Comparison of ENCODE assay signal across 8 mouse cellular contexts in genomic region chr5:73071319-73071718, GRCm38 (mm10).
DNase-seq lines count a peak whose midpoint lies in the region; ATAC-seq and TF ChIP-seq lines count a peak whose summit lies in the region.

No protein-coding gene starts in this region.

- H3K27me3 ChIP-seq in Patski, result no peaks in the 10 kb centered on the region
- H3K27me3 ChIP-seq in forebrain, postnatal 0 days (ENCODE audit: insufficient read depth, low read length), result no peaks in the 10 kb centered on the region
- H3K27me3 ChIP-seq in intestine, embryonic 14.5 days (replicated peaks; ENCODE audit: control insufficient read depth, insufficient read depth, low read length), result no peaks in the 10 kb centered on the region

- H3K9ac ChIP-seq in forebrain, postnatal 0 days, result no peak overlapping the region
- no peak overlapping the region for H3K9ac ChIP-seq in intestine, embryonic 14.5 days (ENCODE audit: low read length)

- in situ Hi-C loops in Patski (cut with MboI; ENCODE audit: low pct_unique_long_range_greater_than_20kb), result no loop called here

- H3K9me3 ChIP-seq in forebrain, postnatal 0 days (ENCODE audit: low read length), result no peaks in the 10 kb centered on the region
- H3K9me3 ChIP-seq in intestine, embryonic 14.5 days (ENCODE audit: control insufficient read depth, low read length), result no peaks in the 10 kb centered on the region

- POLR2A ChIA-PET in Patski (lab: Charles Lee), result interaction anchor here (0.6 kb wide), 1 partner anchor 179 kb away, joined by 3 read pairs; no protein-coding TSS in a partner anchor

- CTCF ChIA-PET in Patski (lab: Charles Lee), result interaction anchor here (0.6 to 1.6 kb wide), 25 partner anchors 9 to 302 kb away, joined by 3 to 21 read pairs (median 4); no protein-coding TSS in a partner anchor

- ATAC-seq in Patski, result peak; percentile 73
- peak; percentile 76 for ATAC-seq in forebrain, postnatal 0 days
- ATAC-seq in intestine, embryonic 14.5 days (replicated peaks; ENCODE audit: low FRiP score, low TSS enrichment, low read depth), result peak; percentile 53; the same call in 1 of the 2 replicates
- peak; percentile 97 for ATAC-seq in megakaryocyte progenitor cell, adult 5-6 weeks (replicated peaks; ENCODE audit: poor library complexity)

- H3K4me3 ChIP-seq in forebrain, postnatal 0 days (ENCODE audit: low read depth, low read length), result no peak overlapping the region
- H3K4me3 ChIP-seq in intestine, embryonic 14.5 days (ENCODE audit: low read depth, low read length), result no peak overlapping the region

- H3K36me3 ChIP-seq in forebrain, postnatal 0 days (ENCODE audit: insufficient read depth), result peaks cover 81% of the 10 kb centered on the region
- peaks cover 78% of the 10 kb centered on the region for H3K36me3 ChIP-seq in intestine, embryonic 14.5 days (ENCODE audit: control insufficient read depth, insufficient read depth, low read length)

- peak; percentile 97 for TF ChIP-seq CTCF in Patski (IDR thresholded peaks at IDR 0.05)
- peak; percentile 91 for TF ChIP-seq CTCF in forebrain, postnatal 0 days (IDR thresholded peaks at IDR 0.05; ENCODE audit: low read depth)

- H3K27ac ChIP-seq in forebrain, postnatal 0 days (ENCODE audit: low read depth, low read length), result no peak overlapping the region
- H3K27ac ChIP-seq in intestine, embryonic 14.5 days (ENCODE audit: low read depth), result no peak overlapping the region

- peak; percentile 54 for DNase-seq in Patski (ENCODE audit: low read depth, low spot score)
- DNase-seq in cerebellum, adult 8-10 months, result peak; percentile 63
- peak; percentile 83 for DNase-seq in forebrain, postnatal 0 days
- DNase-seq in intestine, embryonic 14.5 days (ENCODE audit: low spot score), result peak; percentile 87
- DNase-seq in left cerebral cortex, adult 8-10 months (ENCODE audit: low spot score in 2 of 2), result peak; percentile 36 to 68
- DNase-seq in right cerebral cortex, adult 2 months (ENCODE audit: low spot score in 2 of 2), result peak; percentile 81 to 91
- DNase-seq in urinary bladder, postnatal 14 days (ENCODE audit: low spot score), result peak; percentile 86

- no peaks in the 10 kb centered on the region for H3K4me1 ChIP-seq in forebrain, postnatal 0 days (ENCODE audit: insufficient read depth)
- H3K4me1 ChIP-seq in intestine, embryonic 14.5 days (replicated peaks; ENCODE audit: control insufficient read depth, insufficient read depth, low read length), result no peaks in the 10 kb centered on the region

- 30% methylated on average over 15 of the region's 15 CpGs for WGBS in forebrain, postnatal 0 days
- 42% methylated on average over 15 of the region's 15 CpGs for WGBS in intestine, embryonic 14.5 days

- no peak overlapping the region for H3K4me2 ChIP-seq in forebrain, postnatal 0 days (ENCODE audit: low read depth)
- no peak overlapping the region for H3K4me2 ChIP-seq in intestine, embryonic 14.5 days (ENCODE audit: low read length)
